Mouse (Mus musculus) small intestine, adult 2 months (tissue): Measurements from ENCODE around the gene C9. TPM values are rescaled to one million over a fixed set of nuclear protein-coding genes. Genes with fewer than 3 reads are reported as not detected.

Experiments
- H3K27ac ChIP-seq: fragments of 200-500 bp; 2 replicates; pipeline ENCODE4 v1.5.1; 2012; ENCODE audit warnings: low read depth, low read length, control low read depth, inconsistent platforms; ENCODE audit not compliant: insufficient read depth
- H3K27me3 ChIP-seq: fragments of 200-500 bp; 2 replicates; pipeline ENCODE4 v1.6.1; 2012; ENCODE audit warnings: mild to moderate bottlenecking, moderate library complexity, low read length, inconsistent platforms; ENCODE audit not compliant: control insufficient read depth, insufficient read depth
- H3K36me3 ChIP-seq: fragments of 200-500 bp; 2 replicates; pipeline ENCODE4 v1.6.1; 2012; ENCODE audit warnings: mild to moderate bottlenecking, low read length, control low read depth, inconsistent platforms; ENCODE audit not compliant: control insufficient read depth, insufficient read depth
- H3K4me1 ChIP-seq: fragments of 200-500 bp; 2 replicates; pipeline ENCODE4 v1.6.1; 2012; ENCODE audit warnings: low read length, inconsistent platforms, mixed read lengths; ENCODE audit not compliant: control insufficient read depth, insufficient read depth, insufficient read length
- H3K4me3 ChIP-seq: fragments of 200-500 bp; 2 replicates; pipeline ENCODE4 v1.5.1; 2012; ENCODE audit warnings: low read depth, mild to moderate bottlenecking, control low read depth, inconsistent platforms, low read length, moderate library complexity
- CTCF ChIP-seq: fragments of 200-500 bp; IDR thresholded peaks from 2 replicates; pipeline ENCODE4 v1.5.1; 2012; ENCODE audit warnings: low read depth, mild to moderate bottlenecking, control low read depth, inconsistent platforms, low read length, moderate library complexity, mixed read lengths; ENCODE audit not compliant: insufficient replicate concordance, insufficient read length; ENCODE audit errors: extremely low read depth
- POLR2A ChIP-seq: fragments of 200-500 bp; IDR thresholded peaks from 2 replicates; pipeline ENCODE4 v1.6.1; 2012; ENCODE audit warnings: low read depth, mild to moderate bottlenecking, control low read depth, inconsistent platforms, low read length, moderate library complexity
- WGBS: fragments of 180-500 bp; shearing (Covaris S2); methylation state at CpG from one replicate; pipeline ENCODE4 v1.1.7; 2018; 5-methylcytosine and 5-hydroxymethylcytosine counted together
- polyA plus RNA-seq: library from polyadenylated mRNA; depleted of rRNA; stranded (reverse); fragments of >200 nt; gene quantifications from 2 replicates; pipeline ENCODE4 v1.2.3, GENCODE M21; 2012

C9 gene
- polyA plus RNA-seq, 1 experiment: not detected

GRCm38 (mm10) chr15:6466995-6467394 lies 21.9 kb downstream of the C9 start:
- TF ChIP-seq POLR2A (no peak), CTCF (no peak)
- H3K27me3 ChIP-seq: no peaks in the 10 kb centered on the region

GRCm38 (mm10) chr15:6468845-6469244 lies 23.7 kb downstream of the C9 start:
- Histone ChIP-seq H3K36me3 (no peaks in the 10 kb centered on the region), H3K27me3 (no peaks in the 10 kb centered on the region), H3K4me3 (no peak overlapping the region), H3K4me1 (no peaks in the 10 kb centered on the region), H3K27ac (no peak overlapping the region)
- TF ChIP-seq CTCF (no peak), POLR2A (no peak)
- WGBS: 90% methylated on average over 1 of the region's 1 CpGs

More at GRCm38 (mm10) chr15:6466995-6467394, 21.9 kb downstream of the C9 start:
- H3K36me3 ChIP-seq: no peaks in the 10 kb centered on the region
- 86% methylated on average over 10 of the region's 10 CpGs for WGBS
- no peaks in the 10 kb centered on the region for H3K4me1 ChIP-seq
- H3K27ac ChIP-seq: no peak overlapping the region
- no peak overlapping the region for H3K4me3 ChIP-seq

GRCm38 (mm10) chr15:6469384-6469783 lies 24.3 kb downstream of the C9 start:
- no peak overlapping the region for H3K4me3 ChIP-seq
- no peaks in the 10 kb centered on the region for H3K36me3 ChIP-seq
- TF ChIP-seq CTCF (no peak), POLR2A (no peak)
- no peaks in the 10 kb centered on the region for H3K4me1 ChIP-seq
- H3K27ac ChIP-seq: no peak overlapping the region
- 84% methylated on average over 3 of the region's 3 CpGs for WGBS
- H3K27me3 ChIP-seq: no peaks in the 10 kb centered on the region

GRCm38 (mm10) chr15:6483561-6483960 lies 38.4 kb downstream of the C9 start:
- TF ChIP-seq POLR2A (no peak), CTCF (no peak)
- 61% methylated on average over 3 of the region's 3 CpGs for WGBS
- Histone ChIP-seq H3K4me1 (no peaks in the 10 kb centered on the region), H3K36me3 (no peaks in the 10 kb centered on the region), H3K4me3 (no peak overlapping the region), H3K27ac (no peak overlapping the region), H3K27me3 (no peaks in the 10 kb centered on the region)

GRCm38 (mm10) chr15:6492386-6492785 lies 47.3 kb downstream of the C9 start:
- Histone ChIP-seq H3K4me3 (no peak overlapping the region), H3K36me3 (no peaks in the 10 kb centered on the region), H3K27ac (no peak overlapping the region), H3K27me3 (no peaks in the 10 kb centered on the region), H3K4me1 (no peaks in the 10 kb centered on the region)
- WGBS: 92% methylated on average over 2 of the region's 2 CpGs
- TF ChIP-seq POLR2A (no peak), CTCF (no peak)

- no peaks in the 10 kb centered on the region for H3K4me1 ChIP-seq
- no peak overlapping the region for H3K27ac ChIP-seq
- H3K36me3 ChIP-seq: no peaks in the 10 kb centered on the region
- 86% methylated on average over 10 of the region's 10 CpGs for WGBS
- no peak for TF ChIP-seq POLR2A
- no peak for TF ChIP-seq CTCF
- no peaks in the 10 kb centered on the region for H3K27me3 ChIP-seq
- H3K4me3 ChIP-seq: no peak overlapping the region
Observed at GRCm38 (mm10) chr15:6498396-6499070, 53.4 kb downstream of the C9 start.

GRCm38 (mm10) chr15:6500787-6501186 lies 55.7 kb downstream of the C9 start:
- no peaks in the 10 kb centered on the region for H3K27me3 ChIP-seq
- H3K4me3 ChIP-seq: no peak overlapping the region
- H3K36me3 ChIP-seq: no peaks in the 10 kb centered on the region
- WGBS: 30% methylated on average over 1 of the region's 1 CpGs
- H3K4me1 ChIP-seq: no peaks in the 10 kb centered on the region
- no peak overlapping the region for H3K27ac ChIP-seq
- no peak for TF ChIP-seq POLR2A
- TF ChIP-seq CTCF: no peak

GRCm38 (mm10) chr15:6517525-6517924 lies 72.4 kb downstream of the C9 start:
- no peaks in the 10 kb centered on the region; the same call in 1 of the 2 replicates for H3K4me1 ChIP-seq
- WGBS: 90% methylated on average over 1 of the region's 1 CpGs
- no peak overlapping the region for H3K4me3 ChIP-seq
- H3K27ac ChIP-seq: no peak overlapping the region
- H3K36me3 ChIP-seq: no peaks in the 10 kb centered on the region
- no peaks in the 10 kb centered on the region for H3K27me3 ChIP-seq
- TF ChIP-seq POLR2A (no peak), CTCF (no peak)
